ENCODE assay signal across 10 mouse cellular contexts in the genomic region with DNA sequence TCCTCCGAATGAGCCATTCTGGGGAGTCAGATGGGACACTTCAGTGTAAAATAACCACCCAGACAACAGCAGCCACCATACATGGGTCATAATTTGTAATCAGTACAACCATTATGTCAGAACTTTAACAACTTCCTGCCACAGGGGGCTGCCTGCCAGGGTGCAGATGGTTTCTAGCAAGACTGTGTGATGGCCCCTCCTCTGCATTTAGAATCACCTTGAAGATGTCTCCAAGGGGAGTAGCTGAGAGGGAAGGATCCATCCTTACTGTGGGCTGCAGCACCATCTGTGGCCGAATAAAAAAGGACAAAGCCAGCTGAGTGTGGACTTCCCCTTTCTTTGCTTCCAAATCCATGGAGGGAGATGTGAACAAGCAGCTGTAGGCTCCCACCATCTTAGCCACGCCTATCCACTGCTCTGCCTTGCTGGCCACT. TPM values are rescaled to one million over a fixed set of nuclear protein-coding genes. Genes with fewer than 3 reads are reported as not detected.
DNase-seq lines count a peak whose midpoint lies in the region; ATAC-seq lines count a peak whose summit lies in the region.
"Had no signal": no experiment of that assay in that cellular context is flagged by ENCODE, and none has a peak within 500 bp of the region (broad histone marks: within the 10 kb centered on the region; RNA-seq: fewer than 3 reads in every experiment).

No protein-coding gene starts in this region.

- no peaks in the 10 kb centered on the region for H3K27me3 ChIP-seq in stomach, embryonic 16.5 days (ENCODE audit: control insufficient read depth, insufficient read depth, low read length)
- no peaks in the 10 kb centered on the region for H3K27me3 ChIP-seq in forebrain, embryonic 12.5 days
- H3K27me3 ChIP-seq: forebrain, embryonic 13.5 days; midbrain, embryonic 15.5 days had no signal

- H3K27ac ChIP-seq in stomach, embryonic 16.5 days (ENCODE audit: low read length), result peak overlapping the region; percentile 43
- H3K27ac ChIP-seq in forebrain, embryonic 12.5 days, result no peak overlapping the region
- H3K27ac ChIP-seq: forebrain, embryonic 13.5 days; midbrain, embryonic 15.5 days had no signal

- H3K4me1 ChIP-seq in stomach, embryonic 16.5 days (ENCODE audit: control insufficient read depth, insufficient read depth, low read length), result peaks cover 19% of the 10 kb centered on the region; the same call in 1 of the 2 replicates
- H3K4me1 ChIP-seq in forebrain, embryonic 12.5 days, result peaks cover 8% of the 10 kb centered on the region; the same call in 1 of the 2 replicates
- H3K4me1 ChIP-seq: midbrain, embryonic 15.5 days had no signal

- peak; percentile 97 for DNase-seq in heart, adult 11 months
- DNase-seq in heart, postnatal 25 days (ENCODE audit: low spot score), result no peak
- DNase-seq in retina, postnatal 1 day, result peak; percentile 48
- no peak for DNase-seq in retina, embryonic 14.5 days (ENCODE audit: low spot score)
- peak; percentile 61 for DNase-seq in heart, postnatal 4 days
- no peak for DNase-seq in Muller cell, postnatal 12 days (ENCODE audit: inconsistent ontology term)

- peak; percentile 34; the same call in 1 of the 2 replicates for ATAC-seq in stomach, embryonic 16.5 days (ENCODE audit: insufficient read depth, low FRiP score)
- no peak for ATAC-seq in forebrain, embryonic 12.5 days (ENCODE audit: low FRiP score)
- ATAC-seq: forebrain, embryonic 13.5 days; midbrain, embryonic 15.5 days had no signal

- 36% methylated on average over 3 of the region's 3 CpGs for WGBS in stomach, embryonic 16.5 days
- 65% methylated on average over 3 of the region's 3 CpGs for WGBS in forebrain, embryonic 12.5 days

- 0 out of 2 replicates have a peak overlapping the region, but pooled peaks have one; percentile 3 for H3K4me2 ChIP-seq in stomach, embryonic 16.5 days (ENCODE audit: low read depth, low read length)
- H3K4me2 ChIP-seq in forebrain, embryonic 12.5 days, result no peak overlapping the region
- H3K4me2 ChIP-seq: forebrain, embryonic 13.5 days; midbrain, embryonic 15.5 days had no signal

- H3K9ac ChIP-seq in stomach, embryonic 16.5 days (ENCODE audit: low read length), result no peak overlapping the region
- H3K9ac ChIP-seq in forebrain, embryonic 12.5 days, result no peak overlapping the region
- H3K9ac ChIP-seq: forebrain, embryonic 13.5 days; midbrain, embryonic 15.5 days had no signal

- H3K9me3 ChIP-seq in stomach, embryonic 16.5 days (replicated peaks; ENCODE audit: control insufficient read depth, low read length), result no peaks in the 10 kb centered on the region
- H3K9me3 ChIP-seq in forebrain, embryonic 12.5 days, result no peaks in the 10 kb centered on the region
- H3K9me3 ChIP-seq: forebrain, embryonic 13.5 days; midbrain, embryonic 15.5 days had no signal

- no peak overlapping the region for H3K4me3 ChIP-seq in stomach, embryonic 16.5 days (replicated peaks; ENCODE audit: low read length)
- H3K4me3 ChIP-seq in forebrain, embryonic 12.5 days (replicated peaks), result no peak overlapping the region
- H3K4me3 ChIP-seq: forebrain, embryonic 13.5 days; midbrain, embryonic 15.5 days had no signal

- H3K36me3 ChIP-seq in stomach, embryonic 16.5 days (ENCODE audit: control insufficient read depth, insufficient read depth, low read length), result peaks cover 15% of the 10 kb centered on the region
- H3K36me3 ChIP-seq in forebrain, embryonic 12.5 days (replicated peaks), result no peaks in the 10 kb centered on the region
- H3K36me3 ChIP-seq: midbrain, embryonic 15.5 days had no signal

- intact Hi-C loops in heart, postnatal 25 days (cut with DNase I), result no loop called here

RNA-seq across cellular contexts. Expression of gene Traf5, which starts 21.7 kb away (rescaled TPM):
- 1 to 10 TPM; 7.0 to 7.5 TPM for total RNA-seq in heart, postnatal 25 days (2021)
- 10 to 100 TPM; 15.0 to 22.4 TPM for total RNA-seq in heart, postnatal 4 days (2021)
- 31.5 and 35.6 TPM in 2 replicates for polyA plus RNA-seq in stomach, embryonic 16.5 days (2015; fragmentation: Nextera tagmentation; extraction: Ambion mirVana)
- polyA plus RNA-seq in forebrain, embryonic 12.5 days (2016; fragmentation: Nextera tagmentation; extraction: Ambion mirVana), result 3.3 and 4.5 TPM in 2 replicates

Comparison
In these comparisons a context has a peak if more than half of its experiments do, and no peak if none do; other contexts are left out.
1. DNase-seq: peak in heart, adult 11 months (single experiment), retina, postnatal 1 day (single experiment) and heart, postnatal 4 days (single experiment); none in heart, postnatal 25 days (single experiment), retina, embryonic 14.5 days (single experiment) and Muller cell, postnatal 12 days (single experiment).